Mouse (Mus musculus) intestine, postnatal 0 days (tissue): ENCODE data around the gene Rreb1. TPM values are rescaled to one million over a fixed set of nuclear protein-coding genes. Genes with fewer than 3 reads are reported as not detected.

ENCODE experiments used
- ATAC-seq: fragments of 200-750 bp; cut with Nextera tagmentation; 2 replicates; pipeline ENCODE4 v1.8.0; 2017; ENCODE audit warnings: mild to moderate bottlenecking, moderate TSS enrichment, moderate library complexity
- H3K27ac ChIP-seq: fragments of 300-500 bp; sonication (generic); 2 replicates; pipeline ENCODE4 v1.5.1; 2014; ENCODE audit warnings: mild to moderate bottlenecking, low read depth, low read length, moderate library complexity
- H3K27me3 ChIP-seq: fragments of 300-500 bp; sonication (generic); replicated peaks from 2 replicates; pipeline ENCODE4 v1.6.1; 2014; ENCODE audit warnings: low read length, mixed read lengths; ENCODE audit not compliant: control insufficient read depth, insufficient read depth
- H3K36me3 ChIP-seq: fragments of 300-500 bp; sonication (generic); 2 replicates; pipeline ENCODE4 v1.6.1; 2014; ENCODE audit warnings: mild to moderate bottlenecking, moderate library complexity; ENCODE audit not compliant: control insufficient read depth, insufficient read depth
- H3K4me1 ChIP-seq: fragments of 300-500 bp; sonication (generic); replicated peaks from 2 replicates; pipeline ENCODE4 v1.6.1; 2014; ENCODE audit warnings: antibody characterized with exemption, low read length, mixed read lengths; ENCODE audit not compliant: control insufficient read depth, insufficient read depth
- H3K4me2 ChIP-seq: fragments of 300-500 bp; sonication (generic); replicated peaks from 2 replicates; pipeline ENCODE4 v1.6.1; 2014; ENCODE audit warnings: low read depth, mild to moderate bottlenecking, moderate library complexity
- H3K4me3 ChIP-seq: fragments of 300-500 bp; sonication (generic); 2 replicates; pipeline ENCODE4 v1.5.1; 2014; ENCODE audit warnings: low read depth, low read length
- H3K9ac ChIP-seq: fragments of 300-500 bp; sonication (generic); 2 replicates; pipeline ENCODE4 v1.6.1; 2014; ENCODE audit warnings: mild to moderate bottlenecking, low read depth, low read length
- H3K9me3 ChIP-seq: fragments of 300-500 bp; sonication (generic); 2 replicates; pipeline ENCODE4 v1.6.1; 2016; ENCODE audit warnings: mixed run types; ENCODE audit not compliant: control insufficient read depth
- CTCF ChIP-seq: sonication (generic); IDR thresholded peaks from 2 replicates; pipeline ENCODE4 v1.5.1; 2016; ENCODE audit warnings: low read depth, mild to moderate bottlenecking, control low read depth, antibody characterized with exemption, moderate library complexity
- WGBS: fragments of 180-500 bp; shearing (Covaris S2); extraction: QIAGEN DNeasy Blood & Tissue Kit; methylation state at CpG from one replicate; pipeline ENCODE4 v1.1.7; 2014; 5-methylcytosine and 5-hydroxymethylcytosine counted together
- polyA plus RNA-seq: library from polyadenylated mRNA; unstranded; fragments of >200 nt; fragmentation: Nextera tagmentation; extraction: Ambion mirVana; gene quantifications from 2 replicates; pipeline ENCODE4 v1.2.1, GENCODE M21; 2015

Rreb1 gene
- polyA plus RNA-seq, 1 experiment from 2014 or later: 10.6 TPM

DNA sequence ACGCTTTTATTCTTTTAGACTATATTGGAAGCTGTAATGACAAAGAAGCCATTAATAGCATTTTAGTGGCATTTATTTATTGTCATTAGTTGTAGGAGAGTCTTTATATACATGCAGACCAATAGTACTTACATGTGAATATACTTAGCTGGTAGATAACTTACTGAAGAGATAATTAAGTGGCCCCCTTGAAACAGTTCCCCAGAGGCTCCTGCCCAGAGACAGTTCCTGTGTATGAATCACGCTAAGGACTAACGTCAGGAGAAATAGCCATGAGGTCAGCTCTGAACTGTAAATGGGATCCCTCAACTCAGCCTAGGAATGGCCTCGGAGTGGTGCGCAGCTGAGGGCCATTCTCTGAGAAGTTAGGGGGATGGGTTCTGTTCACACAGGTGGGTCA lies 73.4 kb downstream of the Rreb1 start:
- no peaks in the 10 kb centered on the region for H3K9me3 ChIP-seq
- H3K27ac ChIP-seq: no peak overlapping the region
- no peak for ATAC-seq
- H3K4me2 ChIP-seq: no peak overlapping the region
- TF ChIP-seq CTCF: no peak
- peaks cover 11% of the 10 kb centered on the region; the same call in 1 of the 2 replicates for H3K36me3 ChIP-seq
- peaks cover 8% of the 10 kb centered on the region; the same call in 1 of the 2 replicates for H3K4me1 ChIP-seq
- H3K27me3 ChIP-seq: no peaks in the 10 kb centered on the region
- H3K9ac ChIP-seq: no peak overlapping the region
- 59% methylated on average over 5 of the region's 5 CpGs for WGBS
- no peak overlapping the region for H3K4me3 ChIP-seq

- WGBS: 54% methylated on average over 3 of the region's 3 CpGs
Measured at GRCm38 (mm10) chr13:37852850-37853249, 74.7 kb downstream of the Rreb1 start.

GRCm38 (mm10) chr13:37853441-37853840 lies 75.2 kb downstream of the Rreb1 start:
- H3K27ac ChIP-seq: 0 out of 2 replicates have a peak overlapping the region, but pooled peaks have one; percentile 21
- no peak overlapping the region for H3K9ac ChIP-seq
- H3K27me3 ChIP-seq: no peaks in the 10 kb centered on the region
- no peak for ATAC-seq
- 0 out of 2 replicates have a peak overlapping the region, but pooled peaks have one; percentile 21 for H3K4me2 ChIP-seq
- WGBS: 20% methylated on average over 4 of the region's 4 CpGs
- 0 out of 2 replicates have a peak, but pooled peaks cover 6% of the 10 kb centered on the region for H3K36me3 ChIP-seq
- no peak for TF ChIP-seq CTCF
- H3K9me3 ChIP-seq: no peaks in the 10 kb centered on the region
- H3K4me3 ChIP-seq: no peak overlapping the region
- H3K4me1 ChIP-seq: peaks cover 4% of the 10 kb centered on the region; the same call in 1 of the 2 replicates

More at GRCm38 (mm10) chr13:37852850-37853249, 74.7 kb downstream of the Rreb1 start:
- peaks cover 5% of the 10 kb centered on the region; the same call in 1 of the 2 replicates for H3K4me1 ChIP-seq
- H3K4me3 ChIP-seq: no peak overlapping the region
- H3K27ac ChIP-seq: 0 out of 2 replicates have a peak overlapping the region, but pooled peaks have one; percentile 21
- no peak overlapping the region for H3K9ac ChIP-seq
- H3K4me2 ChIP-seq: no peak overlapping the region
- H3K36me3 ChIP-seq: 0 out of 2 replicates have a peak, but pooled peaks cover 6% of the 10 kb centered on the region
- H3K27me3 ChIP-seq: no peaks in the 10 kb centered on the region
- no peak for TF ChIP-seq CTCF
- ATAC-seq: no peak
- H3K9me3 ChIP-seq: no peaks in the 10 kb centered on the region

- Histone ChIP-seq H3K4me1 (peaks cover 4% of the 10 kb centered on the region; the same call in 1 of the 2 replicates), H3K9me3 (no peaks in the 10 kb centered on the region), H3K4me3 (peak overlapping the region; percentile 22), H3K36me3 (0 out of 2 replicates have a peak, but pooled peaks cover 2% of the 10 kb centered on the region), H3K4me2 (peak overlapping the region; percentile 65), H3K9ac (no peak overlapping the region), H3K27me3 (no peaks in the 10 kb centered on the region), H3K27ac (peak overlapping the region; percentile 77; the same call in 1 of the 2 replicates)
- ATAC-seq: peak; percentile 42
- no peak for TF ChIP-seq CTCF
- WGBS: 3% methylated on average over 14 of the region's 14 CpGs
Measured at GRCm38 (mm10) chr13:37854031-37854431, 75.8 kb downstream of the Rreb1 start.

DNA sequence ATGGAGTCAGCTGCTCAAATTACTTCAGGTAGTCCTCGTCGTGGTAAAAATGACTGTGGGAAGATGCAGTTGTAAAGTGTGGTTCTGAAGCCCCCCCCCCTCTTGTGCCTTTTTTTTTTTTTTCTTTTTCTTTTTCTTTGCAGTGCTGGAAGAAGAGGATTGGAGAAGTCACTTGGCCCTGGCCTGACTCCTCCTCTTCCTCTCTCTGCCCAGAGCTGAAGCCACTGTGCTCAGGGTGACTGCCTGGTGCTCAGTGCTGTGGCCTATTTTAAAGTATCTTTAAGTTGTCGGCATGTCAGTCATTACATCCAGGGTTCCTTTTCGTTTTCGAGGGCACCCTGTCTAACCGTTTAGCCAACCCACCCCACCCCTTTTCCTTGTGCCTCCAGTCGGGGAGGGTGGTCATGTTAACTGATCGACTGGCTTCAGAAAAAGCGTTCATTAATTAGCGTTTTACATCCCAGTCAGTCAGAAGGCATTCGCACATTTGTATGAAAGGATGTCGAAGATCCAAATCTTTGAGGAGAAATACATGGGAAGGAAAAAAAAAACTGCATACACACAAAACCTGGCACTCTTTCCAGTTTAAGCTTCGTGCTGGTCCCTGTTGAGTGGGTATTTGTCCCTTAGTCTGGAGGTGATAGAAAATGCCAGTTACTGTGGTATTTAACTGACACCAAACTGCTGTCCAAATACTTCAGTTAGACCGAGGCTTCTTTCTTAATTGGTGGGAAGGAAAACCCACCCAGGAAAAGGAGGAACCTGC lies 76.4 kb downstream of the Rreb1 start:
- H3K9me3 ChIP-seq: no peaks in the 10 kb centered on the region
- ATAC-seq: no peak
- peaks cover 4% of the 10 kb centered on the region; the same call in 1 of the 2 replicates for H3K4me1 ChIP-seq
- peak overlapping the region; percentile 77 for H3K27ac ChIP-seq
- H3K36me3 ChIP-seq: no peaks in the 10 kb centered on the region
- no peak for TF ChIP-seq CTCF
- H3K9ac ChIP-seq: no peak overlapping the region; the same call in 1 of the 2 replicates
- no peaks in the 10 kb centered on the region for H3K27me3 ChIP-seq
- H3K4me2 ChIP-seq: peak overlapping the region; percentile 65
- 0 out of 2 replicates have a peak overlapping the region, but pooled peaks have one; percentile 22 for H3K4me3 ChIP-seq
- 25% methylated on average over 14 of the region's 14 CpGs for WGBS

DNA sequence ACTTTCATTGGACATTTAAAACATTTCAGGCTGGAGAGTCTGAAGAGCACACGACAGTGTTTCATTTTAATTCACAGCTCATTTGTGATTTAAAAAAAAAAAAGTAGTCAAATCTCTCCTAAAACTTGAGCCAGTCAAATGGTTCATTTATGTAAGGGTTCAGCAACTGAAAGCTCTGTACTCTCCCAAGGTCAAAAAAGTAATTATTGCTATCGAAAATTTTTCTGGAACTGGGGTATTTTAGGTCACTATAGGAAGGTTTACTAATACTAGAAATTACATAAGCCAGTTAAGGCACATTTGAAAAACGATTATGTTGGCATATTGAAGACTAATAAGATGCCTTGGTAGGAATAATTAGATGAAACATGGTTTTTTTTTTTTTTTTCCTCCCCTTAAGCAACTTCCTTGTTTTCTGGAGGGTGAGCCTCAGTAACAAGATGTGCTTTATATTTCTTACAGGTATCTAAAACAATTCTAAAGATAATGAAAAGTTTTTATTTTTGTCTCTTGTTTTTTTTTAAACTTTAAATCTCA lies 77.1 kb downstream of the Rreb1 start:
- H3K9ac ChIP-seq: no peak overlapping the region
- no peak for TF ChIP-seq CTCF
- H3K27ac ChIP-seq: 0 out of 2 replicates have a peak overlapping the region, but pooled peaks have one; percentile 41
- peaks cover 4% of the 10 kb centered on the region; the same call in 1 of the 2 replicates for H3K4me1 ChIP-seq
- 33% methylated on average over 3 of the region's 3 CpGs for whole genome bisulfite sequencing
- H3K4me2 ChIP-seq: no peak overlapping the region
- no peaks in the 10 kb centered on the region for H3K9me3 ChIP-seq
- no peak for ATAC-seq
- H3K27me3 ChIP-seq: no peaks in the 10 kb centered on the region
- H3K4me3 ChIP-seq: no peak overlapping the region
- no peaks in the 10 kb centered on the region for H3K36me3 ChIP-seq
